Mouse (Mus musculus) left cerebral cortex, adult 8-10 months (tissue): ENCODE measurements at regions not wholly inside any gene's neighbourhood (a gene's known extent, or its start where the extent isn't known, plus 50 kb on each side); places are given as distances from the start of the nearest gene placed in this dataset.

Experiments used
- DNase-seq, 2 experiments: peaks; one replicate each; pipeline ENCODE4 v3.0.0; 2022; ENCODE audit warnings: low spot score in 2 of 2

- no peak for DNase-seq
These were observed 70.8 kb downstream of the Sall1 start for GRCm38 (mm10) chr8:88972993-88973690.

GRCm38 (mm10) chr8:88958843-88959242 is 85.1 kb downstream of the Sall1 start:
- no peak for DNase-seq

- DNase-seq, result no peak
These were observed 90.8 kb downstream of the Sall1 start for GRCm38 (mm10) chr8:88953178-88953577.

- DNase-seq, result peak in 1 of 2 experiments; percentile 7
These were observed 92.2 kb downstream of the Sall1 start for GRCm38 (mm10) chr8:88951829-88952155.

- DNase-seq, result peak in 1 of 2 experiments; percentile 13
These were observed 92.7 kb downstream of the Sall1 start for GRCm38 (mm10) chr8:88951145-88951828.

- DNase-seq, result no peak
These were observed 94.0 kb downstream of the Sall1 start for GRCm38 (mm10) chr8:88949975-88950374.

- DNase-seq, result no peak
These were observed 95.0 kb downstream of the Sall1 start for GRCm38 (mm10) chr8:88948981-88949380.

GRCm38 (mm10) chr8:88948328-88948727 is 95.6 kb downstream of the Sall1 start:
- no peak for DNase-seq

GRCm38 (mm10) chr8:88947384-88947783 is 96.6 kb downstream of the Sall1 start:
- no peak for DNase-seq

GRCm38 (mm10) chr8:88945656-88946055 is 98.3 kb downstream of the Sall1 start:
- no peak for DNase-seq

- DNase-seq, result no peak
These were observed 99.9 kb downstream of the Sall1 start for GRCm38 (mm10) chr8:88944038-88944437.

GRCm38 (mm10) chr8:88939071-88939746 is 104.8 kb downstream of the Sall1 start:
- DNase-seq, result no peak

- DNase-seq, result no peak
These were observed 109.3 kb downstream of the Sall1 start for GRCm38 (mm10) chr8:88934708-88935107.

- DNase-seq, result no peak
These were observed 112.9 kb downstream of the Sall1 start for GRCm38 (mm10) chr8:88931050-88931449.

GRCm38 (mm10) chr8:88930370-88930769 is 113.6 kb downstream of the Sall1 start:
- no peak for DNase-seq

GRCm38 (mm10) chr8:88928675-88929377 is 115.1 kb downstream of the Sall1 start:
- no peak for DNase-seq

GRCm38 (mm10) chr8:88922840-88923239 is 121.1 kb downstream of the Sall1 start:
- no peak for DNase-seq

- DNase-seq, result no peak
These were observed 122.0 kb downstream of the Sall1 start for GRCm38 (mm10) chr8:88921967-88922366.

- DNase-seq, result no peak
These were observed 124.7 kb downstream of the Sall1 start for GRCm38 (mm10) chr8:88919282-88919681.

- no peak for DNase-seq
These were observed 127.9 kb downstream of the Sall1 start for GRCm38 (mm10) chr8:88916064-88916463.

GRCm38 (mm10) chr8:88914657-88915056 is 129.3 kb downstream of the Sall1 start:
- DNase-seq, result no peak

GRCm38 (mm10) chr8:88914190-88914589 is 129.8 kb downstream of the Sall1 start:
- DNase-seq, result no peak
